Mouse (Mus musculus): Measurements from ENCODE around the gene AI467606.

Gene AI467606

DNA sequence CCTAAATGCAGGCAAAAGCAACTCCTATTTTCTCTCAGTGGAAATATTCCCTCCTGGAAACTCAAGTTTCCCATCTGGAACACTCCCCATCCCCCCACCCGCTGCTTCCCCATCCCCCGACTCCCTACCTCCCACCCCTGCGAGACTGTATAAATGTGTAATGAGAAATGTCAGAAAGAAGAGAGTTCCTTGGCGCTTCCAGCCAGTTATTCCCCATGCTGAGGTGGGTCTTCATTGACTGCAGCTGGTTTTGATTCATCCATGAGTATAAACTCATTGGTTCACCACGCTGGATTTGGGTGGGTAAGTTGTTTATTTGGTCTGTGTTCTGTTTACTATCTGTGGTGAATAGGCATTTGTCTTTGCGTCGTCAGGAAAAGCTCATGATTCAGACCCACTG is 5.3 kb downstream of the AI467606 start:
- DNase-seq = no peak

DNA sequence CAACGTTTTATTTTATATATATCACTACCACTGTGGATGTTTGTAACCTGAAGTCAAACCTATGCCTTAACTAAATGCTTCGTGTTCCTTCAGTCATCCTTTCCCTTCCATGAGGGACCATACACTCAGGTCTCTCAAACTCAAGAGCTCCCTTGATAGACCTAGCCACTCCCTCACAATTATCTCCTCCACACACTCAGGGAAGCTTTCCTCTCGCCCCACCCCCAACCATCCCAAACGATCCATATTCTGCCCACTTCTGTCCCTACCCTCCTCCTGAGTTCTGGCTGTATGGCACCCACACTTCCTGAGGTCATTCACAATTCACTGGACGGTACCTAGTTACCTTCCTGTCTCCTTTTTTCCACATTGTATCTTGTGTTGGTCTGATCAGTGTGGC is 7.4 kb downstream of the AI467606 start:
- DNase-seq = no peak

DNA sequence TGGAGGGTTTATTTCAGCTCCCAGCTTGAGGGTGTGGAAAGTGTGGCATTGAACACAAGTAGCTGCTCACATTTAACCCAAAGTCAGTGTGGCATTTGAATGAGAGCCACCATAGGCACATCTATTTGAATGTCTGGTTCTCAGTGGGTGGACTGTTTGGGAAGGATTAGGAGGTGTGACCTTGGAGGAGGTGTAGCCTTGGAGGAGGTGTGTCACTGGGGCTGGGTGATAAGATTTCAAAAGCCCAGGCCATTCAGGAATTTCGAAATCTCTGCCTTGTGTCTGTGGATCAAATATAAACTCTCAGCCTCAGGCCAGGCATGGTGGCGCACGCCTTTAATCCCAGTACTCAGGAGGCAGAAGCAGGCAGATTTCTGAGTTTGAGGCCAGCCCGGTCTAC is 7.8 kb downstream of the AI467606 start:
- DNase-seq = no peak

DNA sequence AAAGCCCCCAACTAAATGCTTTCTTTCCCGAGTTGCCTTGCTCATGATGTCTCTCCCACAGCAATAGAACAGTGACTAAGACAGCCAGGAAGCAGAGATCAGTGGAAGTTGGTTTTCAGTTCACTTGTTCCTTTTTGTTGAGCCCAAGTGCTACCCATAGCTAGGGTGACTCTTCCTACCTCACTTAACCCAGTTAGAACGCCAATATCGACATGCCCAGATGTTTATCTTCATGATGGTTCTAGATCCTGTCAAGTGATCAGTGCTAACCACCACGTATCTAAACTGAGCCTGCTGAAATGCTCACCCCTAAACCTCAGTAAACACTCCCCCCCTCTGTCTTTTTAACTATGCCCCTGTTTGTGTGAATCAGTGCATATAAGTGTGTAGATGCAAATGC is 8.4 kb downstream of the AI467606 start:
- no peak for DNase-seq

DNA sequence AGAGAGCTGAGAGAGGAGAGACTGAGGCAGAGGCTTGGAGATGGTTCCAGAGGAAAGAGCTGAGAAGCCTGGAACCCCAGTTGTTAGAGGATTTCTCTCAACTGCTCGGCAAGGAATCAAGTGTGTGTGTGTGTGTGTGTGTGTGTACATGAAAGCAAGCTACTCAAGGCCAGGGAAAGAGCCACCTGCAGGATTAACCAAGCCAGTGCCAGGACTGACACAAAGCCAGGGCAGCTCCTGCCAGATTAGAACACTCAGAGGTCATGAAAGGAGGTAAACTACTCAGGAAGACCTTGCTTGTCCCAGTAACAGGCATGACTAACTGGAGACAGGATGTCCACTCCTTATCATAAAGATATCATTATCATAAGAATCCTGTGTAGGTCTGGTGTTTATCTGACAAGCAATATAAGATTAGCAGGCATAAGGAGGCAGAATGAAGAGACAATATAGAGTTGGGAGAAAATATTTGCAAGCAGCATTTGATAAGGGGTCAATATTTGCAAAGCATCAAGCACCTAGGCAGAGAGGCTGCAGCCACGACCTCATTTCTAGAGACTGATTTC is 10.4 kb downstream of the AI467606 start:
- no peak for DNase-seq

DNA sequence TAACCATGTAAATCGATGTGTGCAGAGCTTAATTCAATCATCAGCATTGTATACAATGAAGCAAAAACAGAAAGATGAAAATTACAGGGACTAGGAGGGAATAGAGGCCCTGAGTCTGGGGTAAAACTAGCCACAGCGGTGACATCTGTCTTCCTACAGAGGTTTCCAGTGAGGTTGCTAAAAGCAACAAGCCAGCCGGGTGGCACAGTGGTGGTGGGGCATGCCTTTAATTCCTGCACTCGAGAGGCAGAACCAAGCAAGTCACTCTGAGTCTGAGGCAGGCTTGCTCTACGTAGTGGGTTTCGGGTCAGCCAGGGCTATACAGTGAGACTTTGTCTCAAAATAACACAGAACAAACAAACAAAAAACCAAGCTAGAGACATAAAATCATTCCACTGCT is 11.0 kb downstream of the AI467606 start:
- DNase-seq = no peak

DNA sequence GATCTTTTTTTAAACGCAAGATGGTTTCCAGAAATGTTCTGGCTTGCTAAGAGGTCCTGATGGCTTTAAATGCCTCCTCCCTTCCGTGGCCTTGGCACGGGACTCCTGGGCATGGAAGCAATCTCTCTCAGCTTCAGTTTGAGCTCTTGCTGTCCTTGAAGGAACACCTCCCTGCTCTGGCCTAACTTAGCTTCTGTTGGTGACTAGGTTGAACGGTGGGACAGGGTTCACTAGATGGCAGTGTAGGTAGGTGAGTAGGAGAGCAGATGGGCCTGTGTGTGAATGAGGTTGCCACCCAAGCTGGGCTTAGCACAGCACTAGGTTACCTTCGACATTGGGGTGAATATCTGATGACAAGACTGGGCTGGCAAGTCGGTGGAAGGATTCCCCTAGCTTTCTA is 12.8 kb downstream of the AI467606 start:
- no peak for DNase-seq

DNA sequence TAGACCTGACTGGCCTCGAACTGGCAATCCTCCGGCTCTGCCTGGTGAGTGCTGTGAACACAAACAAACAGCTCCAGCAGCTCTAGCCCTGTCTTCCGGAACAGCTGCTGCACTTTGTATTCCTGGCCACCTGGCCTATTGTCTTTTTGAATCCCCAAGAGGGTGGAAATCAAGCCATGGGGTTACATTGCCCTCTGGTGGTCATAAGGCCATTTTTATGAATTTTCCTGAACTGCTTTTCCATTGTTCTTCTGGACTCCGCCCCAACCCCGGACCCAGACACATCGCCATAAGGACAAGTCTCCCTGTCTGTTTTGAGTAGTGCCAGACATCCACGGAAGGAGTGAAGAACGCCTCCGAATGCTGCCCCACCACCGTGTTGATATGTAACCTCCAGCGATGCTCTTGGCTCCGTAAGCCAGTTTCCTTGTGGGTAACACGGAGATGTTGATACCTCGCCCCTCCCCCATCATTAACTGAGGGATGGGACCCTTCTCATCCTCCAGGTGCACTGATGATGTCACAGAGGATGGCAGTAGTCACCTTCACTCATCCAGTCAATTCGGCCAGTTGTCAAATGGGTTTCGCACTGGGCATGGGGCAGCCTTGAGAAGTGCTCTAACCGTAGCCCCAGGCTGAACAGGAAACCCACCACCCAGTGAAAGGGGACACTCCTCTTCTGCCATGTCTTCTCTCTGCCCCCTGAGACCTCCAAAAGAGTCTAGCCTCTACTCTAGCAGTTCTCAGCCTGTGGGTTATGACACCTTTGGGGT is 13.6 kb downstream of the AI467606 start:
- peak; percentile 42 to 86 for DNase-seq

DNA sequence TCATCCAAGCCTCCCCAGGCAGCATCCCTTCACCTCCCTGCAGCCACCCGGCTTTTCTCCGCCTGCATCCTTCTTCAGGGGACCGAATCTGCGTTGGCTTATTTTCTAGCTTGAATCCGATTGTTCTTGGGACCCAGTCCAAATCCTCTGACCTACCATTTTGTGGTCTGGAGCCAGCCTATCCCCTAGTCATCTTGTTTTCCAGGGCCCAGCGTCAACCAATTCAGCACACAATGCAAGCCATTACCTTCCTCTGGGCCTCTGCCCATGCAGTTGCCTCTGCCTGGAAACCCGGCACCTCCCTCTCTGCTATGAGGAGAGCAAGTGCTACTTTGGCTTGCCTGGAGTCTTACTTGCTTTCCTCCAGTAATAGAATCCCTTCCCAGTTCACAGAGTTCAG is 14.4 kb downstream of the AI467606 start:
- DNase-seq = no peak

DNA sequence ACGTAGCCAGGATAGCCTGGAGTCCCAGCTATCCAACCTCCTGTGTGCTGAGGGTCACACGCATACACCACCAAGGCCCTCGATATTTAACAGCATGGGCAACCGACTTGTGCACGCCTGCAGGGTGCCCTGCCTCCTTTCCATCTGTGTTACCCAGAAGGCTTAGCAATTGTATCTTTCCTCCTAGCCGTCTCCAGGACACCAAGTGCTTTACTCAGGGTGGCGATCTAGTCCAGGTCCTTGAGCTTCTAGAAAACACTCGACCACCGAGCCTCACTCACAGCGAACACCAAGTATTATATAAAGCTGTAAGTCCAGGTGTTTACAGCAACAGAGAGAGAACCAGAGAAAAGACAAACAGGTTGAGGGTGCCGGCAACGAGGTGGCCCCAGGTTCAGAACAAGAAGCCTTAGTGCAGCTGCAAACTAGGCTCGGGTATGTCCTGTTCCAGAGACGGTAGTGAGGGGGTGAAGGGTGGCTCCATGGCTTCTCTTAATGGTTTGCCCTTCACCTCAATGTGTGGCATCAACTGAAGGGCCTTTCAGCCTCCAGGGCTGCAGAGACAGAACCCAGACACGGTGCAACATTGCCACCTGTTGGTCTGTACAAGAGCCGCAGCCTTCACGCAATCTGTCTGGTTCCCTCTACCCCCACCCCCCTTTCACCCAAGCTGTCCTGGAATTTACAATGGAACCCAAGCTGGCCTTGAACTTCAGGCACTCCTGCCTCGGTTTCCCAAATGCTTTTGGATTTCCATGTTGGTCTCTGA is 19.3 kb downstream of the AI467606 start:
- peak; percentile 73 to 85 for DNase-seq

DNA sequence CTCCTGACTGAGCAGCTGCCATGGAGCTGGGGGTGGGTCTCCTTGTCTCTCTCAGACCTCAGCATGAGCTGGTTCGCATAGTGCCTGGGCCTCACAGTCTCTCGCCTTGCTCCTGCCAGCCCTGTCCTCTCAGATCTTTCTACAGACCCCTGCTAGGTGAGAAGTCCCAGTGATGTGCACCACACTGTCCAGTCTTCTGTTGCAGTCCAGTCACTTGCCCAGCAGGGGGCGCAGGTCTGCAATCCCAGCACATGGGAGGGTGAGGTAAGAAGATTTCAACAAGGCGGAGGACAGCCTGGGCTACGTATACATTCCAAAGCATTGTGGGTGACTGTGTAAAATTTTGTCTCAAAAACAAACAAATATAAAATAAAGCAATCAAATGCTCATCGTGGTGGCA is 20.3 kb downstream of the AI467606 start:
- peak; percentile 54 to 73 for DNase-seq

DNA sequence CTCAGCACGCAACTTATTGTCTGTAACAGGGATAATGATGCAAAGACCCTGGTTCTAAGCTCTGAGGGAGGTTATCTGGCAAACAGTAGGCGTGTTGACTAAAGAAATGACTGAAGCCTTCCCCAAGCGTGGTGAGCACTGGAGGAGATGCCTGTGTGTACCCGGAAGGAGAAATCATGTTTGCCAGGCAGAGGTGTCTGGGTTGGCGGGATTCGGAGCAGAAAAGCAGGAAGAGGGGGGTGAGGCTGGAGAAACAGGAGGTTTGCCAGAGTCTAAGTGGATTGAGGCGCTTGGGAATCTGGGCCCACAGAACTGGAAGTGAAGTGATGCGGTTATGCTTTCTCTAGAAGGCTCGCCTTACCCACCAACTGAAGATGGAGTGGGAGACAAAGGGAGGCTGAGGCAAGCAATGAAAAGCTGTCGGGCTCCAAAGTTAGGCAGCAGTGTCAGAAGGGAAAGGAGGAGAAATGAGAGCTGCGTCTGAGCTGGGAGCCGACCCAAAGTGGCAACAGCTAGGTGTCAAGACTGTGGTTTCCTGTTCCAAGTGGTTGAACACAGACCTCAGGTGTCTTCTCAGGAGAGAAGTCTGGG is 21.2 kb downstream of the AI467606 start:
- no peak for DNase-seq

DNA sequence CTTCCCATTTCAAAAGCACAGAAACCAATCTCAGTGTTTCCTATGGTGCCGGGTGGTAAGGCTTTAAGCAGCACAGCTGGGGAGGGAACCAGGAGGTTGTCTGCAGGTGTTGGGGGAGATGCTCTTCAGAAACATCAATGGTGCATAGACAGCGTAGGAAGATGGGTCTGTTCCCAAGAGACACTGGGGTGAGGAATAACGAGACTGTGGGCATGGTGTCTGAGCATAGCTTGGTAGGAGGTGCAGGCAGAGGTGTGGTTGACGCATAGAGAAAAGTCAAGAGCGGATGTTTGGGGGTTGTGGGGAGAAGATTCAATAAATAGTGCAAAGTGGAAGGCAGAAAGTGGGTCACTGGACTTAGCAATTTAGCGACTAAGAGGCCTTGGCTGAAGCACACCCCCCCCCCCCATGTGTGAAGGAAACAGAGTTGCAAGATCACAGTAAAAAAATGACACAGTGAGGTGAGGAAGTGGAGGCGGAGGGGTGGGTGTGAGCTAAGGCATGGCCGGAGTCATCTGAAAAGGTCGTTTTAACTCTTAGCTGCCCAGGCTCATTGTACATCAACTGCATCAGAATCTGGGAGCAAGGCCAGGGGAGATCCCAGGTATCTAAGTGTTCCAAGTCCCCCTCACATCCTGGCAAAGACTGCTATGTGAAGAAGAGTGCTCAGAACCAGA is 21.9 kb downstream of the AI467606 start:
- no peak for DNase-seq

DNA sequence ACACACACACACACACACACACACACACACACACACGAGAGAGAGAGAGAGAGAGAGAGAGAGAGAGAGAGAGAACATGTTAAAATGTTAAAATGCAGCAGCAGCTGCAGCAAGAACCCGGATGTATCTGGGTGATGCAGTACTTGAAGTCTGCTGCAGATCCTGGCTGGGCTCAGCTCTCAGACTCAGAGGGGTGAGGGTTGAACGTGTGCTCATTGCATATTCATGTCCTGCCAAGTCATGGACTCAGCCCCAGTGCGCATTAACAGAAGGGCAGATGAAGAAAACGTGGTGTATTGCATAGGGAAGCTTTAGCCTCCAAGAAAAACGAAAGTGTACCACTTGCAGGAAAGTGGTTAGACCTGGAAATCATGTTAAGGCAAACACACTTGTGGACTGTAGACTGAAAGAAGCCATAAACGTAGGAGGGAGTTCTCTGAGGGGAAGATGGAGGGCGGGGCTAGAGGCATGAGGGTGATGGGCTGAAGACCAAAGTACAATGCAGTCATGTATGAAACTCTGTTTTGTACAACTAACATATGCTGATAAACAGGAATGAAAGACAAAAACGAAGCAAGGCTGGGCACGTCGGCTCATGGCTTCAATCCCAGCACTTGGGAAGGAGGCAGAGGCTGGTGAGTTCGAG is 22.6 kb downstream of the AI467606 start:
- DNase-seq = no peak

DNA sequence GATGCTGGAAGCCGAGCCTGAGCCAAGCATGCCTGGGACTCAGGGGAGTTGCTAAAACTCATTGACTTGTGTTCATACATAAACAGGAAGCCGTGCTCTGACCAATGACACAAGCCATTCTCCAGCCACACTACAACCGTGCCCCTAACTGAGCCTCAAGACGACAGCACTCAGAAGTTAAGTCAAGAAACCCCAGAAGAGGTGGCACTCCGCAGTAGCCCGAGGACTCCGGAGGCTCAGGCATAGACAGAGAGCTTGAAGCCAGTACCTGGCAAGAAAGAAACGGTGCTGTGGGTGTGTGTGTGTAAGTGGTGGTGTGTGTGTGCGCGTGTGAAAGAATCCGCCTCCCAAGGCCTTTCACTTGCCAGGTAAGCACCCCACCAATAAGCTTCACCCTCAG is 23.8 kb downstream of the AI467606 start:
- no peak for DNase-seq

DNA sequence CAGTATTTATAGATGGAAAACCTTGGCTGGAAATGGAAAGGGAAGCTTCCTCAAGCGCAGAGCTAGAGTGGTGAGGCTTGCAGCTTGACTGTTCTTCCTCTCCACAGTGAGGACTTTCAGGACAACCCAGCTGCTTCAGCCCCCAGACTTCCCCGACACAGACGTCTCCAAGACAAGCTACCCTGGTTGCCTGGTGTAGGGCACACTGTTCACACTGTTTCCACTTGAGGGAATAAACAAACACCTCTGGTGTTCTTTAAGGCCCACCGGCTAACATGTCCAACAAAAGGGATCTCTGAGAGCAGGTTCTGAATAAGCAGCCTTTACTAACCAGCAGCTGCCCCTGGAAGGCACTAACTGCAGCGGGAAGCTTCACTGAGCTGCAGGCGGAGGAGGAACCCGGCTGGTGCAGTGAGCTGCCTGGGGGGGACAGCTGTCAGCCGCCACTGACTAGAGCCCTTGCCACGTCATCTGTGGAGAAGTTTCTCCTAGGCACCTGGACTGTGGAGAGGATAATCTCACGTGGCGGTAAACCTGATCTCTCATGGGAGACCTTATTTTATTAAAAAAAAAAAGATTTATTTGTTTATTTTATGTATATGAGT is 25.3 kb downstream of the AI467606 start:
- no peak for DNase-seq

DNA sequence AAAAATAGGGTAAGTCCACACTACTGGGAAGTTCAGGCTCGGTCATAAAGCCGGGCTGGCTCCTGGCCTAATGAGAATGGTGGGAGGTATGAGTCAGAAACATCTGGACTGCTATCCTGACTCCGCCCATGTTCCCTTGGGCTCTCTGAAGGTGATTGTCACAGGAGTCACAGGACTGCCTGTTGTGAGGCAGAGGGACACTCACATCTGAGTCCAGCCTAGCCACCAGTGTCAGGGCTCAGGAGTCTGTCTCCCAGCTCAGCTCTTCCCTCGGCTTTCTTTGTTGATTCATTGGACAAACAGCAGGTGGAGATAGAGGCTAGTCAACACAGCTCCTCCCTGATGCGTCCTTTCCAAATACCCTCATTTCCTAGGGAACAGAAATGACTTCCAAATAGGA is 26.8 kb downstream of the AI467606 start:
- no peak for DNase-seq

DNA sequence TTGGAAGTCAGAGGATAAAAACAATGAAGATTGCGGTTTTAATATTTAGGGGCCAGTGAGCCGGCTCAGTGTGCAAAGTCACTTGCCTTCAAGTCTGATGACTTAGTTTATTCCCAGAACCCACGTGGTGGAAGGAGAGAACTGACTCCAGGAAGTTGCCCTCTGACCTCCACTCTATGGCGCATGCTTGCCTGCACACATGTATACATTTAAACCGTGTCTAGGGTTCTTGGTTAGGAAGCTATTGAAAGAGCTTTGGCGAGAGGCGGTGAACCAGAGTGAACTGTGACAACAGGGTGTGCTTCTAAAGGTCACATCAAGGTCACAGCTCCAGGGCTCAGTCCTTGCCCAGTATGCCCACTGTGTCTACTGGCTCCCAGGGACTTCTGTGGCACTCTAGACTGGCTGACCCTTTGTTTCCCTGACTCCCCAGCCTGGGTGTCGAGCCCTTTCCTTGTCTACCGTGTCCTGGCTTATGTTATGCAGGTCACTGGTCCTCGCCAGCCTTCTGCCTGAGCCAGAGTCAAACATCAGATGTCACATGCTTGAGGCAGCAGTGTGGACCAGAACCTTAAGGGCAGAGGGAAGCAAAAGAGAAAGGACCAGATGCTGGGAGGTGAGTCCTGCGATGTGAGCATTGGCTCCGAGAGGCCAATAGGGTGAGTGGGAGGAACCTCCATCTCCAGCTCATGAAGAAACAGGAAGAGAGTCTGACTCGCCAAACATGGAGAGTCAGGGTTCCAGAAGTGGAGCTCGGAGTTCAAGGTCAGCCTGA is 27.7 kb downstream of the AI467606 start:
- no peak for DNase-seq

DNA sequence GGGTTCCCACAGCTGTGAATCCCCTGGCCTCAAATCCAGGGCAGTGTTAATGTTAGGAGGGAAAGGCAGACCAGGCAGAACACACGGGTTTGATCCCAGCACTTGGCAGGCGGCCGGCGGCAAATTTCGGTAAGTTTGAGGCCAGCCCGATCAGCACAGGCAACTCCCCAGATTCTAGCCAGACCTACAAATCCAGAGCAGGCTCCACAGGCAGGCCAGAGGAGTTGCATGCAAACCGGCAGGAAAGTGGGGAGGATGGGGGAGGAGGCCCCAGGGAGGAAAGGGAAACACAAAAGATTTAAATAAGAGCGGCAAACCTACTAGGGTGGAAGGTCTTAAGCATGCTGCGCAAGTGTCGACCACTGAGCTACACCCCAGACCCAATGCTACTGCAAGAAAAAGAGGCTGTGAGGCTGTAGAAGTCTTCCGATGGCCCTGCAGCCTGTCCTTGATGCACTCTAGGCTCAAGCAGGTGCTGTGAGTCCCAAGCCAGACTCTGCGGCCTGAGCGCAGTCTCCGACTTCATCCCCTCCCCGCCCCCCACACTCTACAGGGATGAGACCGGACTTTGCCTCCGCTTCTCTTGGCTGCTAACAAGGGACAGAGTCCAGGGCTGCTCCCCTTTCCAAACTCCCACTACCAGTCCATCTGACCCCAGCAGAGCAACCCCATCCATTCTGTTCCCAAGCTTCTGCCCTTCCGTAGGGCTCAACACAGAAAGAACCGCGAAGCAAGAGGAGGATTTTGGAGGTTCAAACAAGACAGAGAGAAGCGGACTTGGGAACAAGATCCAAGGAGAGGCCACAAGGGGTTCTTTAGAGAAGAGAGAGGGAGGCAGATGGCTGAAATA is 30.1 kb downstream of the AI467606 start:
- no peak for DNase-seq

DNA sequence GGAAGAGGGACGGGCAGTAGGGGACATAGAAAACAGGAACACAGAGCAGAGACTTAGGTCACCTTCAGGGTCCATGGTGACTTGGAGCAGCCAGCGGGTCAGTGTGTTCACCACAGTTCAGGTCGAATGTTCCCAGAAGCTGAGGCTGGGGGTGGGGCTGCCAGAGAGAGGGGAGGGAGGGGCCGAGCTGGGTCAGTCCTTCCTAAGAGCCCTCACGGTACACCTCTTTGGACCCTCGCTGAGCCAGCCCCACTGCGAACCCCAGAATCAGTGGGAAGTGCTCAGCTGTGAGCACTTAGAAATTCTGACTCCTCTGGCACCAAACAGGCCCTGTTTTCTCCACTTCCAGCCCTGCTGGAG is 30.7 kb downstream of the AI467606 start, which contains the start of gene Qprt:
Gene Qprt (minus strand): TSS at position 316 of the 360 bp plus-strand sequence.
- DNase-seq = no peak

All from lung, postnatal 4 days (tissue).